Mouse (Mus musculus) ZHBTc4 (cell line): ENCODE data around the gene Wdr77.
A peak's percentile ranks its signal among the peaks of the same experiment; 100 is the strongest.
"Not testable (repeated sequence)": the region's sequence is repeated elsewhere in the genome, so short reads cannot be mapped to it uniquely, and the experiment has no call there.

Experiments
- DNase-seq: peaks from one replicate; pipeline ENCODE4 v3.0.0-alpha.2; 2011; ENCODE audit warnings: low read depth, low spot score

Gene Wdr77

DNA sequence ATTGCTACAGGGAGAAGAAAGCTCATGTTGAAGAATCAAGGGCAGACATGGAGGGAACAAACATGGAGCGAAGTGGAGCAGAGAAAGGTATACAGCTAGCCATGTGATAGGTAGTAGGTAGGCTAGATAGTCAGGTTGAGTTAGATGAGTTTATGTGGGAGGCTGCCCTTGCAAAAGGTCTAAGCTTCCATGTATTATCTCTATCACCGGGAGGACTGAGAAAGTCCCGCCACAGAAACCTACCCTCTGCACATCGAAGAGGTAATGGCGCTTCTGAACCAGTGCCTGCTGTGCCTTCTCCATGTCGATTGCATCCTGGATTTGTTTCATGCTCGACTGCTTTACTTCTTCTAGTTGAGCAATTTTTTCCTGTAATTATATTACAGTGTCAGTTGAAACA lies 7.8 kb upstream of the Wdr77 start:
- DNase-seq, result no peak

GRCm38 (mm10) chr3:105957235-105957634 lies 1.9 kb upstream of the Wdr77 start:
- no peak for DNase-seq

DNA sequence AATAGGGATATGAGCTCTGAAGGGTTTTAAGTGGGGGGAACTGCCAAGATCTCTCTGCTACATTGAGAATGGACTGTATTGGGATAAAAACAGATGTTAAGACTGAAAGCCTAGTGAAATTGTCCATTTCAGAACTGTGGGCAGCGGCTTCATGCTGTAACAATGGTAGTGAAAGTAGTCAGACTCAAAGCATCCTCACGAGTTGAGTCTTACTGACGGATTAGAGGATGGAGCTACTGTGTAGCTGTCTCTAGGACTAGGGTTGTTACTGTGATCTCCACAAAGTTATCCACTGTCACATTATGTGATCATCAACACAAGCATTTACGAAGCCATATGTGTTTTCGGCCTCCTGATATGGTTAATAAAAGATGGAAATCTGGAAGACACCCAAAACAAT lies 965 bp upstream of the Wdr77 start:
- DNase-seq, result no peak

DNA sequence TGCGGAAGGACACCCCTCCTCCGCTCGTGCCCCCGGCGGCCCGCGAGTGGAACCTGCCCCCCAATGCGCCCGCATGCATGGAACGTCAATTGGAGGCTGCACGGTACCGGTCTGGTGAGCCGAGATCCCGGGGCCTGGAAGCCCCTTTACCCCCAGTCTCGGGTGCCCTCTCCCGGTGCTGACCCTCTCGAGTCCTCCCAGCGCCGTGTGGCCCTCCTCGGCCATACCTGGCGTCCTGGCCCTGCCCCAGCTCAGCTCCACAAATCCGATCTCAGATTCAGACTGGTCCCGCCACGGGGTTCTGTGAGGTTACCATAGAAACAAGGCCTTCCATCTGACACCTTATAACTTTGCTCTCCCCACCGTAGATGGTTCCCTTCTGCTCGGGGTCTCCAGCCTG lies 416 bp downstream of the Wdr77 start:
- peak; percentile 66 for DNase-seq

DNA sequence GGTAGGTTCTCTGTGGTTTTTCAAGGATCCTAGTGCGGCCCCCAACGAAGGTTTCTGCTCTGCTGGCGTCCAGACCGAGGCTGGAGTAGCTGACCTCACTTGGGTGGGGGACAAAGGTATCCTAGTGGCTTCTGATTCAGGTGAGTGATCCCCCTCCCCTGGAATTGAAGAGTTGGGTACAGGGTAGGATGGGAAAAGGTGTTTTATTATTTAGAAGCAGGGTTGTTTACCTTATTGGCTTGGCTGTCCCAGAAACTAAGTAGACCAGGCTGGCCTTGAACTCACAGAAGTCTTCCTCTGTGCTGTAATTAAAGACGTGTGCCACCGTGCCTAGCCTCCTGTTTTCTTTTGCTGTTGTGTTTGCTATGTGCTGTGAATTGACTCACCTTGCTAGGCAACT lies 830 bp downstream of the Wdr77 start, which contains the start of gene Atp5f1:
Gene Atp5f1 (minus strand): TSS at position 101 of the 400 bp plus-strand sequence.
- DNase-seq, result no peak

GRCm38 (mm10) chr3:105960700-105961099 lies 1.5 kb downstream of the Wdr77 start:
- DNase-seq, result peak; percentile 70

DNA sequence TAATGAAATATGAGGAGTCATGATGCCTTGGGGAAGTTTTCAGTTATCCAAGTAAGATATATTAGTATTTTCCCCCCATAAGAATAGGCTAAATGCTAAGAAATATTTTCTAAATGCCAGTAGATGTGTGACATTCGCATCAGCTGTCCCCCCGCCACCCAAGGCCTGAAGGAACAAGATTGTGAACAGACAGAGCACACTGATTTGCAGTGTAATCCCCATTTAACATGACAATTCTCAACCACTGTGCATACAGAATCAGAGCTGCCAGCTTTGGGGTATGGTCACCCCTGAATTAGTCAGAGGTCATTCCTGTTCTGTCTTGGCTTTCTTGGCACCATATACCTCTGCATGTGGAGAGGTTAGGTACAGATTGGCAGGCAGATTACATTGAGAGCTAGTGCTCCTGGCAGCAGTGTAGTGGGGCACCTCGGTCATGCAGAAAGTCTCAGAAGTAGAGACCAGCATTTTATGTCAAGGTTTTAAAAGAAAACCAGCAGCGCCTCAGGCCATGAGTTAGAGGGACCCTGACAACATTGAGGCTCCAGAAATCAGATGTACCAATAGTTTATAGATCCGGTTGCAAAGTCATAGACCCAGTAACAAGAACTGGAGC lies 12.8 kb downstream of the Wdr77 start:
- no peak for DNase-seq

- DNase-seq, result no peak
These were observed 14.2 kb downstream of the Wdr77 start, which contains the start of gene Ovgp1 for GRCm38 (mm10) chr3:105973411-105973810. Ovgp1 (plus strand) TSS chr3:105973711.

DNA sequence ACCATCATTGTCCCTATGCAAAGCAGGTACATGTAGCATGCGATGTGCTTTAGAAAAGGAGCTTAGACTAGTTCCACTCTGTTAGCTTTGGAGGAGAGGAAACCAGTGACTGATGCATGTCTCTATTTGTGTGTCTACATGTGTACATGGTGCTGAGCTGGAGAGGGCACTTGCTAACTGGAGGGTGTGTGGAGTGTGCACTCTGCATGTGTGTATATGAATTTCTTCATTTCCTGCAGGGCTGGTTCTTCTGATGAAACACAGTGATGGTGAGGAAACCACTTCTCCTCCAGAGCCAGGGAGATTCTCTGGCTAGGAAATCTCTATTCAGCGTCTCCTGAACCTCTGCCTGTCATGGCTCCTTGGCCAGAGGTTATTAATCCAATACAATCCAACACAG lies 15.0 kb downstream of the Wdr77 start:
- no peak for DNase-seq

GRCm38 (mm10) chr3:105989611-105990010 lies 30.4 kb downstream of the Wdr77 start:
- DNase-seq, result peak; percentile 80

- peak; percentile 36 for DNase-seq
These were observed 32.6 kb downstream of the Wdr77 start for GRCm38 (mm10) chr3:105991653-105992283.

DNA sequence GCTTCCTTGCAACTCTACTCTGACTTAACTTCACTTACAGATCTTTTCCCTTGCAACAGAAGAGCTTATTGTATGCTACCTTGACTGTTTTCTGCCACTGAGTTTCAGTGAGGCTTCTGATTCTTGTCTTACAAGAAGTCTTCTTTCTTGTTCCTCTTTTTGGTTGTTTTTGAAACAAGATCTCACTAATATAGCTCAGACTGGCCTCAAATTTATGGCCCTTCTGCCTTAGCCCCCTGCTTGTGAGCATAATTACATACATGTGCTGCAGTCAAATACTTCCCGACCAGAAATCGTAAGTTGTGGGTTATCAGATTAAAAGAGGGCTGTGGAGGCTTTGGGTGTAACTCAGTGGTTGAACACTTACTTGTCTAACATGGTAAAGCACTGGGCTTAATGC lies 35.6 kb downstream of the Wdr77 start:
- no peak for DNase-seq

DNA sequence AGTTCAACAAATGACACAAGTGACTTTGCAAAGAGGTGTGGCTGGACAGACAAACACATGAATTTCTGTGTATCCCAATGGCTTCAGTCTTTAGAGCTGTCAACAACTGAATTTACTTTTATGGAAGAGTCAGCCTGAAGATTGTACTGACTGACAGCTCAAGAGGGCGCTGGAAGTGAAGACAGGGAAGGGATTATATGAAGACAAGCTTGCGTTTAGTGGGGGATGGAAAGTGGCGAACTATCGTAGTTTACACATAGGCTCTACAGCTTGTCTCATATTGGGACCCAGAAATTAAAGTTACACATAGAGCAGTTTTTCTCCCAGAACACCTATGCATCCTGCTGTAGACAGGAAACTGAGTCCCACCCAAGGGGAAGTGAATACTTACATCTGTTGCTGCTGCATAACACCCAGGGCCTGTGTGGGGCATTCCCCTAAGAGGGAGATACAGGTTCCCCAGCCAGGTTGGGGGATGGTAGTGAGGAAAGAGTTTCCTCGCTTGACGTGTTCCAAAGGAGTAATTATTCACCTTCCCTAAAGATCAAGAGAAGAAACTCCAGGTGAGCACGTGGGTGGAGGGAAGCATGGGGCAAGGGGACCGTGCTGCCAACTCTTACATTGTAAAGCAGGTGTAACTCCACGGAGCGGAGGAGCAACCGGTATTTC lies 41.7 kb downstream of the Wdr77 start:
- DNase-seq, result no peak

GRCm38 (mm10) chr3:106001416-106002370 lies 42.5 kb downstream of the Wdr77 start:
- DNase-seq, result peak; percentile 88

DNA sequence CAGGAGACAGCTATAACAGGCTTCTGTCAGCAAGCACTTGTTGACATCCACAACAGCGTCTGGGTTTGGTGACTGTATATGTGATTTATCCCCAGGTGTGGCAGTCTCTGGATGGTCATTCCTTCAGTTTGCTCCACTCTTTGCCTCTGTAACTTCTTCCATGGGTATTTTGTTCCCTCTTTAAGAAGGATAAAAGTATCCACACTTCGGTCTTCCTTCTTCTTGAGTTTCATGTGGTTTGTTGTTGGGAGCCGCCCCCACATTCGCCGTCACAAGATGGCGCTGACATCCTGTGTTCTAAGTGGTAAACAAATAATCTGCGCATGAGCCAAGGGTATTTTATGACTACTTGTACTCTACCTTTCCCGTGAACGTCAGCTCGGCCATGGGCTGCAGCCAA lies 44.2 kb downstream of the Wdr77 start:
- not testable (repeated sequence) for DNase-seq

DNA sequence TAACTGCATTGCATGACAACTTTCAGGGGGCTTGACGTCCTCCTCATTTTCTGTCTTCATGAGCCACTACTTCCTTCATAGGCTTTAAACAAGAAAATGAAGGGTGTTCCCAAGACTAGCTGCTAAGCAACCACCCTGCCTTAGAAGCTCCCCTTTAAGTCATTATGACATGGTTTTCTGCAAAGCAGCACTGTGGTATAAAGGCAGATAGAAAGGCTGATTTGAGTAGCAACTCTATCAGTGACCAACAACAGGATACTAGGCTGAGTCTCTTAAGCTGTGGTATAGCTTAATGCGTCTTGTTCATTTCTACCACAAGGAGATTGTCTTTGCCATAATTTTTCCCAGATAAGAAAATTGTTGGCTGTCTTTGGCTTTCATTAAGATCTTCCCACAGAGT lies 55.4 kb downstream of the Wdr77 start, which contains the start of gene Pifo:
Gene Pifo (minus strand): TSS at position 101 of the 400 bp plus-strand sequence.
- DNase-seq, result no peak
